Mouse (Mus musculus) retina, embryonic 14.5 days (tissue): Measurements from ENCODE around the gene Pbp2.
A peak's percentile ranks its signal among the peaks of the same experiment; 100 is the strongest.

Experiments used
- DNase-seq: peaks from one replicate; pipeline ENCODE4 v3.0.0-alpha.2; 2015; ENCODE audit warnings: low spot score

Gene Pbp2

DNA sequence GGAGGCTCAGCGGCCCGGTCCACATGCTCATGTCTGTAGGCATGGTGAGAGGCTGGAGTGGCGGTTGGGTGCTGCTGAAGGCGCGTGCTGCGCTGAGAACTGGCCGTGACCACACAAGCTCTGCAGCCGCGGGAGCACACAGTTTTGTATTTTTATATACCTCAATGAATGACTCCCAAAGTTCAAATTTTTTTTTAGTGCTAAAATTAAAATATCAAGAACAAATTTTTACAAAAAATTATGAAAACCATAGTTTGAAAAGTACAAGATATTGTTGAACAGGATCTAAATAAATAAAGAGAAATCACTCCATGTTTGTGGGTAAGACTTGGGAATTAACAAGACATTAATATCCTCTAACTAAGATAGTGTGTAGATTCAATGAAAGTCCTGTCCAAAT, at the start of gene Pbp2:
Gene Pbp2 (minus strand): TSS at position 101 of the 400 bp plus-strand sequence.
- DNase-seq = no peak

GRCm38 (mm10) chr6:135354953-135355352, 44.7 kb upstream of the Pbp2 start:
- DNase-seq = no peak

DNA sequence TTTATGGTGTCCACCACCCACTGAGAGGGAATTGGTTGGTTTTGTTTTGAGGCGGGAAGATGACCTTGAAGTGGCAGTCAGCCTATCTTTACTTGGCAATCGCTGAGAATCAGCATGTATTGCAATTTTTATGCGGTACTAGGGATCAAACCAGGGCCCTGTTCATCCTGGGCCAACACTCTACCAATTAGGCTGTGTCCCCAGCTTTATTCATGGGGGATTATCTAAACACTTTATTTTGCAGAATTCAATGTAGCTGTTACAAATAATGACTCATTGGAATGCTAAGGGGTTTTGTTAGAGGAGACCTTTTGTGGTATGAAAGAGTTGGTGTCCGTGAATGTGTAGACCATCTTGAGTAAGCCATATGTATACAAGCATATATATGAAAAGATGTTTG, 42.3 kb upstream of the Pbp2 start:
- DNase-seq = no peak

- DNase-seq = peak; percentile 45
Observed at GRCm38 (mm10) chr6:135351638-135352302, 41.6 kb upstream of the Pbp2 start.

DNA sequence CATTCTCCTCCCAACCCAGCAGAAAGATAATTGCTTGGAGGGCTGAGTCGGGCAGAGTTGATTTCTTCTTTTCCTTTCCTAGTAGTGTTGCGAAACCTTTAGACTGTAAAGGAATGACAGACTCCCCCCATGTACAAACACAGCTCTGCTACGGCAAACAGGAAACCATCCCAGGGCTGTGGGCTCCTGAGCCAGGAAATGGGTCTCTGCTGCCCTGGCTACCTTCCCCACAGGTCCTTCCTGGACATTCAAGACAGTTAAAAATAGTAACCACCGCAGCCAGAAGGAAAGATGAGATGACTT, 30.8 kb upstream of the Pbp2 start:
- no peak for DNase-seq

GRCm38 (mm10) chr6:135340355-135341075, 30.3 kb upstream of the Pbp2 start:
- DNase-seq = no peak

DNA sequence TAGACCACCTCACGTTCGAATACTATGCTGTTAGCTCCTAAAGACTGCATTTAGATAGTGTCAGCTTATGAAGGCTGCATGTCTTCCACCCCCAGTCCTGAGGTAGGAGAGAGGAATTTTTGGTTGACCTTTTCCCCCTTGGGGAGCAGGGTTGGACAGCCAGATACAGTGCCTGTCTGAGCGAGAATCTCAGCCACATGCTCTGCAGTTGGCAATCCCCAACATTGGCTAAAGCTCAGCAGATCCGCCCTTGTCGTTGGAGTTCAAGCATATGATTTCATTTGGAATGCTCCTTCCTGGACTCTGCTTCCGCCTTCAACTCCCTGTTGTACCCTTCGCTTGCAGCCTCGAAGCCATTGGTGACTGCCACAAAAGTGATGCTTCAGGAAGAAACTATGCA, 26.2 kb upstream of the Pbp2 start:
- no peak for DNase-seq

- no peak for DNase-seq
Observed at GRCm38 (mm10) chr6:135333994-135334651, 23.9 kb upstream of the Pbp2 start.

- peak; percentile 60 for DNase-seq
Observed at GRCm38 (mm10) chr6:135332737-135333281, 22.6 kb upstream of the Pbp2 start.

DNA sequence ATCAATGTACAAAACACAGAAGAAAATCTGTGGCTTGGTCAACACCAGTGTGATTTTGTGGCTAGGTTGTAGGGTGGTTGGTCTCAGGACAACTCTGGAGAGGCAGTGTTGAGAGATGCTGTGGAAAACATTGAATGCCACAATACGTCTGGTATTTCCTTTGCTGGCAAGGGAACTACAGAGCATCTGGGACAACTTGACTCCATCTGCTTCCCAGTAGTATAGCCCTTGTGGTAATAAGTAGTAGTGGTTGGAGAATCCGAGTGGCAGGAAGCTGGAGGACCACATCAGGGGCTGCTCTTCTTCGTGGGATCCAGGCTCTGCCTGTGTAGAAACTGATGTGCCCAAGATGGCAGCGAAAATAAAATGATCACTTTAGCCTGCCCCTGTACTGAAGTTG, 21.7 kb upstream of the Pbp2 start:
- DNase-seq = no peak

DNA sequence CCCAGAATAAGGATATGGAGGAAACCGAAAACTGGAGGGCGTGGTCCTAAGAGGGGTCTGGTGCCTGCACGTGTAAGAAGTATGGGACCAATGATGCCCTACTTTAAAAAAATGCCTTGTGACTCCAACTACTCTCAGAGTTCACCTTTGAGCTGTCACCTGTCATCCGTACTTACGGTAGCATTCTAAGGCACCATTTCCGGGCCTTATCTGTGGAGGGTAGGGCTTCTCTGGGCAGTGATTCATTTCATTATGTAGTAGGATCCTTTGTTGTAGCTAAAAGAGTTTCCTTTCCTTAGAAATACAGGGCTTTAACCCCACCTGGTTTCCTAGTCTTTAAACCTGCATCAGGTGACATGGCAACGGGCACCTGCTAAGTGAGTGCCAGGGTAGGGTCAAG, 16.6 kb upstream of the Pbp2 start:
- no peak for DNase-seq

- DNase-seq = no peak
Observed at GRCm38 (mm10) chr6:135324686-135325300, 14.6 kb upstream of the Pbp2 start.

DNA sequence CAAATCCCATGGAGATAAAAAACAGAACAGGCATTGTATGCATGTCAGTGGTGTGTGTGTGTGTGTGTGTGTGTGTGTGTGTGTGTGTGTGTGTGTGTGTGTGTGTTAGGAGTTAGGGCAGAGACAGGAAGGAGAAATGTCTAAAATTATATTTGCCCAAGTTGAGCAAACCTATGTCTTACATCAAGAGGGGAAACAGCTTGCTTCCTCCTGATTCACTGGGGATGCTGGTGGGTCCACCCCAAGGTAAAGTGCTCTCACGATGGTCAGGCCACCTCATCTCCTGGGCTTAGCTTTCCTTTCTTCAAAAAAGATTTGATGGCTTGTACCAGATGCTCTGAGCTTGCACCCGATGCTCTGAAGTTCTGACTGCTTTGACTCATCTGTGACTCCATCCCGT, 13.9 kb upstream of the Pbp2 start:
- no peak for DNase-seq

- DNase-seq = no peak
Observed at GRCm38 (mm10) chr6:135323311-135323982, 13.2 kb upstream of the Pbp2 start.

DNA sequence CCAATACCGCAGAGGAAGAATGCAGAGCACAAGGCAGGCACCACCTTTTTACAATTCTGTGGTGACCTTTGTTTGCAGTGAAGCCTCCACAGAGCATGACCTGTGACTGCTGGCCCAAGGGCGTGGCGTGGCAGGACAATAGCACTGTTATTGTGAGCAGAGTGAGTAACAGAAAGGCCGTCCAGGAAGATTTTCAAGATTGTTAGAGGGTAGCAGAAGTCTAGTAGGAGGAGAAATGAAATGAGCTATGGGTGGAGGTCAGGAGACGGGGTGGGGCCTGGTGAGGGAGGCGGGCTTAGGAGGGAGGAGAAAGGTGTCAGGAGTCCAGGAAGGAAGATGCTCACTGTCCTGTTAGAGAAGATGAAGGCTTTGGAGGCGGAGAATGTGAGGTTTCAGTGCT, 12.5 kb upstream of the Pbp2 start:
- peak; percentile 10 for DNase-seq

DNA sequence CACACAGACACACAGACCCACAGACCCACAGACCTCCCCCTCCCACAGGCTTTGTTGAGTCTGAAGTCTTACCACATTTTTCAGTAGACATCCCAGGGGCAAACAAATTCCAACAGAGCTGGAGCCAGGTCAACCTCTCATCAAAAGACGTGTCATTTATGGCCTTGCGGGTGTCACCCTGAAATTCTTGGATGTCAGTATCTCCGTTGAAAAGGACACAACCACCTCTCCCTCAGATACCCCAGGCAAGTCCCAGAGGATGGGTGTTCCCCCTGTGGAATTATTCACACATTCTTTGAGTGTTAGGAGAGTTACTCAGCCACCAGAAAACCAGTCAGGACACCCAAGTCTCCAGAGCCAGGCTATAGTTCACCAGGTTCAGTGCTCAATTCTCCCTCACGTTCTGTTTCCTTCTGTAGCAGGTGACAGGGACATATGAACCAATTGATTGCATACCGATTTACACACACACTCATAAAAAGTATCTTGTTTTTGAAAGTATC, 9.3 kb upstream of the Pbp2 start:
- no peak for DNase-seq

DNA sequence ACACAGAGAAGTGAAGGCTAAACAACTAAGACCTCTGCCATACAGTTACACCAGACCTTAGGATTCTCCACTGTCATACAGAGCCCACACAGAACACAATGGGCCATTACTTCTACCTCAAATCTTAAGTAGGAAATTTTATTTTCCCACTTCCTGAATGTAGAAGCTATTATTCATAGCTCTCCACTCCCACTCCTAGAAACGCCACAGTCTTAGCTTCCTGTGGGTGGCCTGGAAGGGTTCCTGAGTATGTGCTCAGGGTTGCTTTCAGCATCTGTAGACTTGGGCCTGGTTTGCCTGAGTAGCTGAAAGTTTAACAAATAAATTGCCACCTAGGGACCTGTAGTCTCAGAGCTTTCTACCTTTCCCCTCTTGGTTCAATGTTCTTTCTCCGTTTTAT, 5.9 kb upstream of the Pbp2 start:
- no peak for DNase-seq

DNA sequence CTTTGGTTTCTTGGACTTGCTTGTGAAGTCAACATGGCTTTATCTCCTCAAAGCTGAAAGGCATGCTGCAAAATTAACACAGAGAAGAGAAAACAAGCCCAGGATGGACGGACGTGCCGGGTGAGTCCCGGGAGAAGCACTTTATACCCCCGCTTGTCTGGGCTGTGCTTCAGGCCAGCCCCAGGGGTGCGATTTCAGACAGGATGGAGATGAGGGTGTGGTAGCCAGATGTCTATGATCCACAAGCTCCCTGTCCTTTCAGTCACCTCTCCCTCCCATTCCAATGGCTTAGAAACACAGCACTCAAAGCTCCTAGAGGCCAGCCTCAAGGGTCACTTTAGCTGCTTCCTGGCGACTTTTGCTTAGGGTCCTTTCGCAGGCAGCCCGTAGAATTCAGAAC, 3.8 kb upstream of the Pbp2 start:
- no peak for DNase-seq

GRCm38 (mm10) chr6:135312038-135312437, 1.8 kb upstream of the Pbp2 start:
- DNase-seq = no peak

DNA sequence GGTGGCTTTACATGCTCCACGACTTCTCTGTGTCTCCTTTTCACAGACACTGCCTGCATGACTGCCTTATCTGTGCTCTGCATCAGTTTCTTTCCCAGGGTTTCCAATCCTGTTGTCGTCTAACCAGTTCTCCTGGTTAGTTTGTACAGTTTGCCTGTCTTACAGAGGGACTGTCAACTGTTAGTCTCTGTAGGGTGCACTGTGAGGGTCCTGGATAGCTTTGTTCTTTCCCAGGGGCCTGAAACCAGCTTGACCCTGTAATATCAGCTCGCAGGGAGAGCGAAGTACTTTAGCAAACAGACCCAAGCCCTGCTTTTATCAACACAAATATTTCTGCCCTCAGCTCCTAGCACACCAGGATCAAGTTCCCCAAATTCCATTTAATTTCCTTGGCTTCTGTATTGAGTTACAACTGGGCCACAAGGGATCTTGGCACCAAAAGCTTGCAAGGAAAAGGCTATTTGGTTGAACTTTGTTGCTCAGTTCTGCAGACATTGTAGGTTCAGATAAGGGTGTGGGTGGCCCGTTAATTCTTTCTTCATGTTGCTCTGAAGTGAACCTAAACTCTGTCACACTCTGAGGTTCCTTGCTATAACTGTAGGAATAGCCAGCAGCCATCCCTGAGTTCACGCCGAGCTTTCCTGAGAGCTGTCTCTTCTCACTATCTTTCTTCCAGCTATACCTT, 5.5 kb downstream of the Pbp2 start:
- no peak for DNase-seq

DNA sequence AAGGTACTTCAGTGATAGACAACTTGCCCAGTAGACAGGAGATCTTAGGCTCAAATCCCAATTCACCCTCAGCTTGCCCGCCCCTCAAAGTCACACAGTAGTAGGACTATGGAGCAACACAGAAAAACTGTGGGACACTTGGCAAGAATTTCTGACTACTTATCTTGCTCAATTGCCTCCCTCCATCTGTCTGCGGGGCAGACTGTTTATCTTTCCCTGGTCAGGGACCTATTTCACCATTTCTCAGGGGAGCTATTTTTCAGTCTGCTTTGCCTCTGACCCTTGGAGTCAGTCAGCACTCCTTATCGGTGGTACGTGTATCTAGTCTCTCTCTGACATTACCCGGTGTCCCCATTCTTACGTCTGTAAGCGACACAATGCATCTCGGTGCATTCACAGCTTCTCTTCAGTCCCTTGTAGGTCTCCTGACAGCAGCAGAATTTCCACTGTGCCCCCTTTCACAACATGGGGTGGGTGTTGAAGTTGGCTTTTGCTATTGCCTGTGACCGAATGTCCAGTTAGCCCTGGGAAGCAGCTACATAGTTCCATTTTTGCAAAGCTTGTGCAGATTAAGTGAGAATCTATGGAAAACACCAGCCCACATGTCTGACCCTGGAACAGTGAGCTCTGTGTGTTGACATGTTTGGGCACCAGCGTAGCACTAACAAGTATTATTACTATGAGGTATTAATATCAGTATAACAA, 7.6 kb downstream of the Pbp2 start:
- no peak for DNase-seq
